Mouse (Mus musculus): Measurements from ENCODE around the gene H2al2b.
"Not testable (repeated sequence)": the region's sequence is repeated elsewhere in the genome, so short reads cannot be mapped to it uniquely, and the experiment has no call there.

H2al2b gene

GRCm38 (mm10) chrY:2720574-2720973 is at the start of gene H2al2b:
Gene H2al2b, minus strand, starts transcription at chrY:2720674.
- not testable (repeated sequence) for DNase-seq (ENCODE audit: low spot score)
